Mouse (Mus musculus) hematopoietic stem cell, adult 5-6 weeks (primary cell): ENCODE data around the gene Abhd17c. TPM values are rescaled to one million over a fixed set of nuclear protein-coding genes. Genes with fewer than 3 reads are reported as not detected.
A peak's percentile ranks its signal among the peaks of the same experiment; 100 is the strongest.
"Not testable (repeated sequence)": the region's sequence is repeated elsewhere in the genome, so short reads cannot be mapped to it uniquely, and the experiment has no call there.

Experiments used
- ATAC-seq, 2 experiments: fragments of 125-278 bp in 1 of 2; replicated peaks in 1 of 2; 2 replicates each; pipeline ENCODE4 v1.8.0; 2016 to 2017; ENCODE audit warnings: inconsistent platforms in 2 of 2, mild to moderate bottlenecking in 2 of 2, moderate number of reproducible peaks in 2 of 2, low read depth in 1 of 2, moderate TSS enrichment in 1 of 2; ENCODE audit not compliant: low FRiP score in 2 of 2, poor library complexity in 2 of 2, severe bottlenecking in 2 of 2, insufficient read depth in 1 of 2, low TSS enrichment in 1 of 2
- total RNA-seq: library from RNA; stranded (forward); fragments of 172-1452, 232-1000 nt; gene quantifications from 2 replicates; pipeline ENCODE4 v1.2.3, GENCODE M21; 2017

The Abhd17c gene
- total RNA-seq, result 11.9 and 15.8 TPM in 2 replicates

GRCm38 (mm10) chr7:84151001-84151959 is at the start of gene Abhd17c:
TSS of gene Abhd17c (minus strand) at chr7:84151893.
- peak; percentile 33 to 34 for ATAC-seq

DNA sequence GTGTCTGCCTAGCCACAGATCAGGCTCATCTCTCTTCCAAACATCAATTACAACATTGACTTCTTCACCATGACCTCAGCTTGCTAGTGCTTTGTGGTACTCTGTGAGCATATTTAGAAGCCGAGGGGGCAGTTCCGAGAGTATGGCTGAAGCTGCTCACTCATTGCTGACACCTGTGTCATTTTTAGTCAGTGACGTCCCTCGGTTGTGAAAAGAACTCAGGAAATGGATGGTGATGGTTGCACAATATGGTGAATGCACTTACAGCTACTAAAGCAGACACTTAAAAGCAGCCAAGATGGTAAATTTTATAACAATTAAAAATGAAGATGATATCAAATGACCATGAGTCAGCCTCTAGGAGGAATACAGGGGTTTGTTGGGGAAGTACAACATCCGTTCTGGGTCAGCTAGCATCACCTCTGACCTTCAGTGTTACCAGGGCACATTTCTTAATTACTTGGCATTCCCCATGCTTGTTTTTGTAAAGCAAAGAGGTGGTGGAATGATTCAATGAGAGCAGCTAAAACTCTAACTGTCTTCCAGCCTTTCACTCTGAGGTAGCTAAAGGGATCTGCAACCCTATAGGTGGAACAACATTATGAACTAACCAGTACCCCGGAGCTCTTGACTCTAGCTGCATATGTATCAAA is 45.6 kb upstream of the Abhd17c start:
- ATAC-seq, result peak in 1 of 2 experiments; percentile 21; a peak in 1 of 4 replicates

DNA sequence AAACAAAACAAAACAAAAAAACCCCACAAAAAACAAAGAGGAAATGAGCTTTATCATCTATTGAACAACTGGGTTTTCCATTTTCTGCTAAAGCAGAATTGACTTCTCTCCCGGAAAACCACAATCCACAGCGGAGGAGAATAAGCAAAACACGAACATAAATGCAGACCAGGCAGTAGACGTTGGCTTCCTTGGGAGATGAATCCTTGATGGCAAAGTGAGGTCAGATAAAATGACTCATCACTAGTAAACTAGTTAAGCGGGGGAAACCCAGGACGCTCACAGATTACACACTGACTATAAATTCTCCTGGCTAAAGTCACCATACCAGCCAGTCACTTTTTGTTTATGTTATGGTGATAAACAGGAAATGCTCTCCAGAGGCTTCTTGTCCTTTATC is 44.5 kb upstream of the Abhd17c start:
- ATAC-seq, result no peak

DNA sequence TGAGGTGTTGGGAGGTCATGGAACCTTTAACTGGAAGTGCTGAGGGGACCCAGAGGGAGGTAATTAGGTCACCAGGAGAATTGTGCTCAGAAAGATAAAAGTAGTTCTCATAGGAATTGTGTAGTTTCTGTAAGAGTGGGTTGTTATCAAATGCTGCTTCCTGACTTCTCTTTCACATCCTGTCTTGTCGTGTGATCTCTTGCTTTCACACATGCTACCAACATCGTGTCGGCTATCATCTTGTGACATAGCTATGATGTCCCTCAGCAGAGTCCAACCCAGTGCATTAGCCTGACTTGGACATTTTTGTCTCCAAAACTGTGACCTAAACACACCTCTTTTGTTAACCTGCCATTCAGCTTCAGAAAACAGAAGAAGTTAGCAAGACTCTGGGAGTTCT is 40.6 kb upstream of the Abhd17c start:
- ATAC-seq, result no peak

DNA sequence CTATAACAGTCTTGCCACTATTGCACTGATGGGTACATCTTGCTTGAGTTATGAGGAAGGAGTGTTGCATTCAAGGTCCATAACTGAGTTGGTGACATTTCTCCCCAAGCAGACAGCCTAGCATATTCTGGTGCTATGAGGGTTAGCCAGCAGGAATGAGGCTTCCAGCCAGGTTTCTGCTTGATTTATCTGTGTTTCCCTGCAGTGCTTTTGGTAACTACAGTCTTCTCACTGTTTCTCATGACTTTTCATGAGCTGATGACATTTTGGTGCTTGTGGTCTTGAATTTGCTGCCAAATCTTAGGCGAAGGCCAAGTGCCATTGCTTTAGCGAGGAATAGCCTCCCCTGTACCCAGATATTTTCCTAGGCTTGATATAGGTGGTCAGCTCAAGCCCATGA is 39.8 kb upstream of the Abhd17c start:
- no peak for ATAC-seq

GRCm38 (mm10) chr7:84188196-84188595 is 36.5 kb upstream of the Abhd17c start:
- ATAC-seq, result no peak

GRCm38 (mm10) chr7:84185196-84185595 is 33.5 kb upstream of the Abhd17c start:
- ATAC-seq, result no peak

- ATAC-seq, result no peak
Measured at GRCm38 (mm10) chr7:84184703-84185102, 33.0 kb upstream of the Abhd17c start.

DNA sequence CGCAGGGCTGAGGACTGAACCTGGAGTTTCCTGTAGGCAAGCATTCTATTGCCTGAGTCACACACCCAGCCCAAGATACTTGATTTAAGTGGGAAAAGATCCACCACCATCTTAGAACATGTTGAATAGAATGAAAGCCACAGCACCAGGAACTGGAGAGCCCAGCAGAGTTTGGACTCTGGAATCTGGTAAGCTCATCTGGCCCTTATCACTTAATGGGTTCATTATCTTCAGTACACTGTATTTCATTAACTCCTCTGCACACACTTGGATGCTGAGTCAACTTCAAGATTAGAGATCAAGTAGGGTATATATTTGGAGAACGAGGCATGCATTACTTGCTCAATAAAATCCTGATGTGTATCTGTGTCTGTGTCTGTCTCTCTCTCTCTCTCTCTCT is 27.1 kb upstream of the Abhd17c start:
- ATAC-seq, result not testable (repeated sequence)

DNA sequence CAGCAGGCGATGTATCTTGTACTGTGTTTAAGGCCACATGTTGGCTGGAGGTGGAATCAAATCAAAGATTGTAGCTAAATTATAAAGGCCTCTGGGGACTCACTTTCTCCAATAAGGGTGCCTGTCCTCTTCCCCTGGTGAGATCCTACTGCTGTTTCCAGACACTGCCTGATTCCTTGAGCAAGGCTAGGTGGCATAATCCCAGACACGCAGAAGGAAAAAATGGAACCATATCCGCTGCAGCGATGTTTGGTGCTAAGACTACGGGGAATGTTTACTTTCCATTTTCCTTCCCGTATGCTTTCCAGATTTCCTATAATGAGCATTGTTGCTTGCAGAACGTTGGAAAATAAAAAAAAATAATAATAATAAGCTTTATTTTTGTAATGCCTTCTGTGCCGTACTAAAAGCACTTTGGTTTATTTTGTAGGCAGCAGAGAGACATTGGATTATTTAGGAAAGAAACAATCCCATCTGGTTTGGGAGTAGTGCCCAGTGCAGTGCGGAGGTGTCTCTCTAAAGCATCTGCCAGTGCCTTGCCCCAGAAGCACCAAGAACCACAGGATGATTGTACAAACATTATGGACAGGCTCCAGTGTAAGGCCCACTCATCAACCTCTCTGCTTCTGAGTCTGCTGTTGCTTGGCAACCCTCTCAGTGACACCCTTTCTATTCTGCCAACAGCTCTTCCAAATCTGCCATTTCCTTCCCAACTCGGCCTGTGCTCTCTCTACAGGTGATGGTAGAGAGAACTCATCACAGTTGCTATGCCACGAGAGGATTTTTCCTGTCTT is 23.2 kb upstream of the Abhd17c start:
- no peak for ATAC-seq

GRCm38 (mm10) chr7:84173394-84173793 is 21.7 kb upstream of the Abhd17c start:
- peak; percentile 22 to 76; a peak in 2 of 4 replicates for ATAC-seq

DNA sequence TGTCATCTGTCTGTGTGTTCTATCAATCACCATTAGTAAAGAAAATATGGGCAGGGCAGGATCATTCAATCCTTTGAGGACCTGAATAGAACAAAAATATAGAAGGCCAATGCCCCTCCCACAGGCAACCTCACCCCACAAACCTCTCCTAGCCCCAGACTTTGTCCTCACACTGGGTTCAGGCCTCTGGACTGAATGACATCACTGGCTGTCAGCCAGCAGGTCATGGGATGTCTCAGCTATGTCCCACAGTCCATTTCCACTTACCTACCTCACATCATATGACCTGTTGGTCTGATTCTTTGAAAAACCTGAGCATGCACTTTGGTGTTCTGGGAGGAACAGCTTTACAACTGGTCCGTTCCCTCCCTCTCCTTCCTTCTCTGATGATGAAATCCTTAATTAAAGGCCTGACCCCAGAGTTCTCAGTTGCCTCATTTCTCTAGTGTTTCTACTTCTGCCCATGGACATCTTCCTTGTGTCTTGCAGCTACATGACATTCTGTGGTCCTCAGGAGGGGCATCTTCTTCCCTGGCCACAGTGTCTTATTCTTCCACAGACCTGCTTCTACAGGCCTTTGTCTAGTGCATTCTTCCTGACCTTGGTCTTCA is 19.6 kb upstream of the Abhd17c start:
- no peak for ATAC-seq

- ATAC-seq, result no peak
Measured at GRCm38 (mm10) chr7:84168355-84168754, 16.7 kb upstream of the Abhd17c start.

- no peak for ATAC-seq
Measured at GRCm38 (mm10) chr7:84166721-84167419, 15.2 kb upstream of the Abhd17c start.

- ATAC-seq, result no peak
Measured at GRCm38 (mm10) chr7:84166007-84166406, 14.3 kb upstream of the Abhd17c start.

GRCm38 (mm10) chr7:84165288-84165687 is 13.6 kb upstream of the Abhd17c start:
- ATAC-seq, result no peak

- ATAC-seq, result peak in 1 of 2 experiments; percentile 50; a peak in 1 of 4 replicates
Measured at GRCm38 (mm10) chr7:84164880-84165279, 13.2 kb upstream of the Abhd17c start.
